Mouse (Mus musculus) liver, adult 2 months (tissue): ENCODE results near the gene Palld.

Experiments used
- CTCF ChIP-seq: fragments of 200-500 bp; IDR thresholded peaks from 2 replicates; pipeline ENCODE4 v1.5.1; 2011; ENCODE audit warnings: low read depth, low read length, control low read depth
- POLR2A ChIP-seq: fragments of 200-500 bp; IDR thresholded peaks from 2 replicates; pipeline ENCODE4 v1.6.1; 2011; ENCODE audit warnings: low read length, control low read depth; ENCODE audit not compliant: insufficient read depth; ENCODE audit errors: extremely low read depth

GRCm38 (mm10) chr8:61502277-61502676, 400.2 kb downstream of the Palld start:
- no peak for TF ChIP-seq POLR2A
- no peak for TF ChIP-seq CTCF
